Mouse (Mus musculus): ENCODE measurements around the gene Wdr19. TPM values are rescaled to one million over a fixed set of nuclear protein-coding genes. Genes with fewer than 3 reads are reported as not detected.
A peak's percentile ranks its signal among the peaks of the same experiment; 100 is the strongest.
"Not testable (repeated sequence)": the region's sequence is repeated elsewhere in the genome, so short reads cannot be mapped to it uniquely, and the experiment has no call there.

Gene Wdr19
- polyA plus RNA-seq, 1 experiment, result not detected

DNA sequence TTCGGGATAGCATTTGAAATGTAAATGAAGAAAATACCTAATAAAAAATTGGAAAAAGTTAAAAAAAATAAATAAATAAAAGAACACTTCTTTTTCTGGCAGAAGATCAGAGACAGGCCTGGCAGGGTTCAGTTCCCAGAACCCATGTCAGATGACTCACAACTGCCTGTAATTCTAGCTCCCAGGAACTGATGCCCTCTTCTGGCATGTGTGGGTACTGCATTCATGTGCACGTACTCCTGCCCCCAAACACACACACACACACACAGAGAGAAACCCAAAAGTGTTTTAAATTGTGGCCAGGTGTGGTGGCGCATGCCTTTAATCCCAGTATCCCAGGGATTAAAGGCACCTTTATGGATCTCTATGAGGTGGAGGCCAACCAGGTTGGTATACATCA, 84.7 kb downstream of the Wdr19 start:
- TF ChIP-seq POLR2A (IDR thresholded peaks at IDR 0.05; ENCODE audit: insufficient read depth, low read depth, low read length) (no peak), CTCF (IDR thresholded peaks at IDR 0.05; ENCODE audit: insufficient read depth, low read depth, low read length) (no peak)
- peaks cover 7% of the 10 kb centered on the region for H3K4me1 ChIP-seq (ENCODE audit: control insufficient read depth, insufficient read depth, low read length)
- no peak overlapping the region for H3K4me3 ChIP-seq (ENCODE audit: insufficient read depth, low read depth, low read length)
- 95% methylated on average over 3 of the region's 3 CpGs for WGBS
- no peak overlapping the region for H3K27ac ChIP-seq (ENCODE audit: insufficient read depth, low read depth, low read length)

- Histone ChIP-seq H3K27ac (ENCODE audit: insufficient read depth, low read depth, low read length) (peak overlapping the region; percentile 36; the same call in 1 of the 2 replicates), H3K4me3 (ENCODE audit: insufficient read depth, low read depth, low read length) (no peak overlapping the region), H3K4me1 (ENCODE audit: control insufficient read depth, insufficient read depth, low read length) (peaks cover 7% of the 10 kb centered on the region)
- TF ChIP-seq POLR2A (IDR thresholded peaks at IDR 0.05; ENCODE audit: insufficient read depth, low read depth, low read length), result no peak
- peak; percentile 22; the same call in 1 of the 2 replicates for TF ChIP-seq CTCF (IDR thresholded peaks at IDR 0.05; ENCODE audit: insufficient read depth, low read depth, low read length)
- WGBS, result 33% methylated on average over 24 of the region's 24 CpGs
Measured at GRCm38 (mm10) chr5:65287751-65288701, 88.5 kb downstream of the Wdr19 start.

GRCm38 (mm10) chr5:65289009-65289408, 89.5 kb downstream of the Wdr19 start:
- H3K4me3 ChIP-seq (ENCODE audit: insufficient read depth, low read depth, low read length); H3K27ac ChIP-seq (ENCODE audit: insufficient read depth, low read depth, low read length); H3K4me1 ChIP-seq (ENCODE audit: control insufficient read depth, insufficient read depth, low read length): not testable (repeated sequence)
- WGBS, result 92% methylated on average over 8 of the region's 8 CpGs

- TF ChIP-seq CTCF (IDR thresholded peaks at IDR 0.05; ENCODE audit: insufficient read depth, low read depth, low read length) (no peak), POLR2A (IDR thresholded peaks at IDR 0.05; ENCODE audit: insufficient read depth, low read depth, low read length) (no peak)
- Histone ChIP-seq H3K27ac (ENCODE audit: insufficient read depth, low read depth, low read length) (no peak overlapping the region), H3K4me3 (ENCODE audit: insufficient read depth, low read depth, low read length) (no peak overlapping the region), H3K4me1 (ENCODE audit: control insufficient read depth, insufficient read depth, low read length) (no peaks in the 10 kb centered on the region; the same call in 1 of the 2 replicates)
- WGBS, result 54% methylated on average over 6 of the region's 6 CpGs
Measured at GRCm38 (mm10) chr5:65293627-65294026, 94.1 kb downstream of the Wdr19 start.

DNA sequence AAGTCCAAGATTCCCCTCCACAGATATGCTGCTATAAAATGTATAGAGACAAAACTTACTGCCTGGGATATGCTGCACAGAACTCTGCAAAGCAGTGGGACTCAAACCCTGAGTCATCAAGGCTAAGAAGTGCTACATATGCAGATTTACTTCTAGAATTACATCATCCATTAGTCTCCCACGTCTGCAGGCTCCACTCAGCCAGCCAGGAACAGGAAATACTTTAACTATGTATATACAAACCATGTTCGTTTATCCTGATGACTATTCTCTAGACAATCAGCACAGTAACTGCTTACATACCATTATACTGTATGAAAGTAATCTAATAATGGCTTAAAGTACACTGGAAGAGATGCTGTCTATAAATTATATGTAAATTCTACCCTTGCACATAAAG, 94.8 kb downstream of the Wdr19 start:
- 28% methylated on average over 2 of the region's 2 CpGs for WGBS
- no peak overlapping the region for H3K27ac ChIP-seq (ENCODE audit: insufficient read depth, low read depth, low read length)
- TF ChIP-seq CTCF (IDR thresholded peaks at IDR 0.05; ENCODE audit: insufficient read depth, low read depth, low read length), result no peak
- no peak for TF ChIP-seq POLR2A (IDR thresholded peaks at IDR 0.05; ENCODE audit: insufficient read depth, low read depth, low read length)
- no peaks in the 10 kb centered on the region for H3K4me1 ChIP-seq (ENCODE audit: control insufficient read depth, insufficient read depth, low read length)
- H3K4me3 ChIP-seq (ENCODE audit: insufficient read depth, low read depth, low read length), result no peak overlapping the region

GRCm38 (mm10) chr5:65298167-65298950, 98.9 kb downstream of the Wdr19 start:
- Histone ChIP-seq H3K27ac (ENCODE audit: insufficient read depth, low read depth, low read length) (no peak overlapping the region), H3K4me3 (ENCODE audit: insufficient read depth, low read depth, low read length) (no peak overlapping the region), H3K4me1 (ENCODE audit: control insufficient read depth, insufficient read depth, low read length) (no peaks in the 10 kb centered on the region)
- no peak for TF ChIP-seq POLR2A (IDR thresholded peaks at IDR 0.05; ENCODE audit: insufficient read depth, low read depth, low read length)
- TF ChIP-seq CTCF (IDR thresholded peaks at IDR 0.05; ENCODE audit: insufficient read depth, low read depth, low read length), result no peak
- 84% methylated on average over 7 of the region's 7 CpGs for WGBS

GRCm38 (mm10) chr5:65299623-65300022, 100.1 kb downstream of the Wdr19 start:
- not testable (repeated sequence) for H3K4me1 ChIP-seq (ENCODE audit: control insufficient read depth, insufficient read depth, low read length); H3K27ac ChIP-seq (ENCODE audit: insufficient read depth, low read depth, low read length); H3K4me3 ChIP-seq (ENCODE audit: insufficient read depth, low read depth, low read length)
- WGBS, result 97% methylated on average over 1 of the region's 1 CpGs

DNA sequence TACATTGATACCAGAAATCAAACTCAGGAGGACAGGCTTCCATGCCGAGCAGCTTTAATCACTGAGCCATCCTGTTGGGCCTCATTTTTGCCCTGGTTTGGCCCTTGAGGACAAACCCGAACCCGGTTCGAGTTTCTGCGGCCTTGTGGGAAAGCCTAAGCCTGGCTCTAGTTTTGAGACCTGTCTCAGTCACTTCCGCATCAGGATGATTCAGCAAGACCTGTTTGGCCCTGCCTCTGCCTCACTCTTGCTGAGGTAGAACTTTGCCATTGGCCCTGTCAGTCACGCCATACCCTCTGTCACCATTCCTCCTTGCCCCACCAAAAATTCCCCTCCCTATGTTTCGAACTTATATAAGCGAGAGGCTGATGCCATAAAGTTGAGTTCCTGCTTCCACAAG, 100.6 kb downstream of the Wdr19 start:
- Histone ChIP-seq H3K4me1 (ENCODE audit: control insufficient read depth, insufficient read depth, low read length) (no peaks in the 10 kb centered on the region), H3K27ac (ENCODE audit: insufficient read depth, low read depth, low read length) (no peak overlapping the region), H3K4me3 (ENCODE audit: insufficient read depth, low read depth, low read length) (no peak overlapping the region)
- 96% methylated on average over 9 of the region's 9 CpGs for WGBS
- no peak for TF ChIP-seq POLR2A (IDR thresholded peaks at IDR 0.05; ENCODE audit: insufficient read depth, low read depth, low read length)
- no peak for TF ChIP-seq CTCF (IDR thresholded peaks at IDR 0.05; ENCODE audit: insufficient read depth, low read depth, low read length)

DNA sequence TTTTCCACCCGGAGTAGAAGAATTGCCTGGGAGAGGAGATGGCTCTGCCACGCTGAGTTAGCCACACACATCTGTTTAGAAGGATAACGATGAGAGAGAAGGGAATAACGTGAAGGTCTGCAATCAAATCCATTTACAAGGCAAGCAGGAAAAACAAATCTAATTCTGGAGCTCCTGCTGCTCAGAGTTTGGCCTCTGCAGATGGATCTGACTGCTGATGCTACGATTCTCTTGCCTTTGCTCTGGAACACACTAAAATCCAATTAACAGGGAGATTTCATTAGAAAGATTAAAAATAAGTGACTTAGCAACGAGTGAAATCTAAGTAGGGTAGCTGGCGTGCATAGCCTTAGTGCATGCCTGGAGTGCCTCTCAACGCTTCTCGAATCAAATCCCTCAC, 106.0 kb downstream of the Wdr19 start:
- H3K4me3 ChIP-seq (ENCODE audit: insufficient read depth, low read depth, low read length), result no peak overlapping the region
- 49% methylated on average over 9 of the region's 9 CpGs for WGBS
- H3K4me1 ChIP-seq (ENCODE audit: control insufficient read depth, insufficient read depth, low read length), result no peaks in the 10 kb centered on the region
- H3K27ac ChIP-seq (ENCODE audit: insufficient read depth, low read depth, low read length), result no peak overlapping the region
- TF ChIP-seq CTCF (IDR thresholded peaks at IDR 0.05; ENCODE audit: insufficient read depth, low read depth, low read length) (no peak), POLR2A (IDR thresholded peaks at IDR 0.05; ENCODE audit: insufficient read depth, low read depth, low read length) (no peak)

Data from olfactory bulb, adult 2 months (tissue).